Mouse (Mus musculus): ENCODE measurements around the gene Ccdc177. TPM values are rescaled to one million over a fixed set of nuclear protein-coding genes. Genes with fewer than 3 reads are reported as not detected.
"Not testable (repeated sequence)": the region's sequence is repeated elsewhere in the genome, so short reads cannot be mapped to it uniquely, and the experiment has no call there.

The Ccdc177 gene
- polyA plus RNA-seq, 1 experiment from 2014 or later: 0.06 TPM

- peaks cover 16% of the 10 kb centered on the region for H3K4me1 ChIP-seq
- peak overlapping the region; percentile 96 for H3K4me3 ChIP-seq
- H3K27ac ChIP-seq: peak overlapping the region; percentile 91; the same call in 1 of the 2 replicates
- peak; percentile 33 for DNase-seq (ENCODE audit: low spot score)
- WGBS: 50% methylated on average over 6 of the region's 6 CpGs
- H3K9me3 ChIP-seq (replicated peaks): no peaks in the 10 kb centered on the region
- H3K27me3 ChIP-seq (ENCODE audit: low read depth, poor library complexity, severe bottlenecking): peaks cover 5% of the 10 kb centered on the region; the same call in 1 of the 2 replicates
- H3K36me3 ChIP-seq: 0 out of 2 replicates have a peak, but pooled peaks cover 8% of the 10 kb centered on the region
Measured at GRCm38 (mm10) chr12:80791571-80792444, 31.3 kb upstream of the Ccdc177 start.

- peak overlapping the region; percentile 91 for H3K27ac ChIP-seq
- DNase-seq (ENCODE audit: low spot score): no peak
Measured at GRCm38 (mm10) chr12:80790700-80791570, 30.4 kb upstream of the Ccdc177 start.

GRCm38 (mm10) chr12:80789849-80790694 lies 29.6 kb upstream of the Ccdc177 start, which contains the start of gene Susd6:
Gene Susd6, plus strand, starts transcription at chr12:80790510.
- no peaks in the 10 kb centered on the region for H3K9me3 ChIP-seq (replicated peaks)
- H3K36me3 ChIP-seq: 0 out of 2 replicates have a peak, but pooled peaks cover 8% of the 10 kb centered on the region
- peak within 1 kb of the TSS; percentile 96 for H3K4me3 ChIP-seq
- peaks cover 5% of the 10 kb centered on the region; the same call in 1 of the 2 replicates for H3K27me3 ChIP-seq (ENCODE audit: low read depth, poor library complexity, severe bottlenecking)
- WGBS: 2% methylated on average over 56 of the region's 56 CpGs
- peak within 1 kb of the TSS; percentile 91 for H3K27ac ChIP-seq
- H3K4me1 ChIP-seq: peaks cover 16% of the 10 kb centered on the region
- DNase-seq (ENCODE audit: low spot score): peak; percentile 99

More at GRCm38 (mm10) chr12:80790700-80791570, 30.4 kb upstream of the Ccdc177 start:
- Histone ChIP-seq H3K9me3 (replicated peaks) (no peaks in the 10 kb centered on the region), H3K4me1 (peaks cover 16% of the 10 kb centered on the region), H3K27me3 (ENCODE audit: low read depth, poor library complexity, severe bottlenecking) (peaks cover 5% of the 10 kb centered on the region; the same call in 1 of the 2 replicates), H3K4me3 (peak overlapping the region; percentile 96), H3K36me3 (0 out of 2 replicates have a peak, but pooled peaks cover 8% of the 10 kb centered on the region)
- WGBS: 1% methylated on average over 75 of the region's 80 CpGs

GRCm38 (mm10) chr12:80789276-80789675 lies 28.8 kb upstream of the Ccdc177 start:
- peaks cover 16% of the 10 kb centered on the region for H3K4me1 ChIP-seq
- not testable (repeated sequence) for H3K9me3 ChIP-seq (replicated peaks); H3K27me3 ChIP-seq (ENCODE audit: low read depth, poor library complexity, severe bottlenecking); DNase-seq (ENCODE audit: low spot score); H3K36me3 ChIP-seq; H3K27ac ChIP-seq; H3K4me3 ChIP-seq
- 86% methylated on average over 4 of the region's 4 CpGs for WGBS

GRCm38 (mm10) chr12:80788188-80788587 lies 27.7 kb upstream of the Ccdc177 start:
- H3K36me3 ChIP-seq: no peaks in the 10 kb centered on the region
- H3K27me3 ChIP-seq (ENCODE audit: low read depth, poor library complexity, severe bottlenecking): peaks cover 5% of the 10 kb centered on the region; the same call in 1 of the 2 replicates
- H3K4me1 ChIP-seq: peaks cover 16% of the 10 kb centered on the region
- no peaks in the 10 kb centered on the region for H3K9me3 ChIP-seq (replicated peaks)
- WGBS: 86% methylated on average over 3 of the region's 3 CpGs
- no peak for DNase-seq (ENCODE audit: low spot score)
- H3K4me3 ChIP-seq: no peak overlapping the region
- H3K27ac ChIP-seq: no peak overlapping the region

GRCm38 (mm10) chr12:80787604-80788003 lies 27.1 kb upstream of the Ccdc177 start:
- no peak for DNase-seq (ENCODE audit: low spot score)
- WGBS: 56% methylated on average over 11 of the region's 11 CpGs
- H3K36me3 ChIP-seq: no peaks in the 10 kb centered on the region
- H3K4me1 ChIP-seq: peaks cover 16% of the 10 kb centered on the region
- H3K27me3 ChIP-seq (ENCODE audit: low read depth, poor library complexity, severe bottlenecking): peaks cover 5% of the 10 kb centered on the region; the same call in 1 of the 2 replicates
- H3K27ac ChIP-seq: no peak overlapping the region
- H3K9me3 ChIP-seq (replicated peaks): no peaks in the 10 kb centered on the region
- no peak overlapping the region for H3K4me3 ChIP-seq

GRCm38 (mm10) chr12:80786591-80786990 lies 26.1 kb upstream of the Ccdc177 start:
- peaks cover 10% of the 10 kb centered on the region for H3K4me1 ChIP-seq
- no peaks in the 10 kb centered on the region for H3K9me3 ChIP-seq (replicated peaks)
- 79% methylated on average over 1 of the region's 1 CpGs for WGBS
- H3K27me3 ChIP-seq (ENCODE audit: low read depth, poor library complexity, severe bottlenecking): peaks cover 5% of the 10 kb centered on the region; the same call in 1 of the 2 replicates
- no peak overlapping the region for H3K27ac ChIP-seq
- no peak for DNase-seq (ENCODE audit: low spot score)
- no peak overlapping the region for H3K4me3 ChIP-seq
- no peaks in the 10 kb centered on the region for H3K36me3 ChIP-seq

GRCm38 (mm10) chr12:80785597-80785996 lies 25.1 kb upstream of the Ccdc177 start:
- Histone ChIP-seq H3K9me3 (replicated peaks) (no peaks in the 10 kb centered on the region), H3K4me3 (no peak overlapping the region), H3K27me3 (ENCODE audit: low read depth, poor library complexity, severe bottlenecking) (peaks cover 5% of the 10 kb centered on the region; the same call in 1 of the 2 replicates), H3K27ac (no peak overlapping the region), H3K36me3 (no peaks in the 10 kb centered on the region), H3K4me1 (peaks cover 6% of the 10 kb centered on the region)
- no peak for DNase-seq (ENCODE audit: low spot score)
- 93% methylated on average over 4 of the region's 4 CpGs for WGBS

GRCm38 (mm10) chr12:80785005-80785404 lies 24.5 kb upstream of the Ccdc177 start:
- Histone ChIP-seq H3K36me3 (no peaks in the 10 kb centered on the region), H3K27me3 (ENCODE audit: low read depth, poor library complexity, severe bottlenecking) (peaks cover 5% of the 10 kb centered on the region; the same call in 1 of the 2 replicates), H3K4me3 (no peak overlapping the region), H3K4me1 (peaks cover 5% of the 10 kb centered on the region), H3K27ac (no peak overlapping the region), H3K9me3 (replicated peaks) (no peaks in the 10 kb centered on the region)
- no peak for DNase-seq (ENCODE audit: low spot score)
- 85% methylated on average over 5 of the region's 5 CpGs for WGBS

- no peak for DNase-seq (ENCODE audit: low spot score)
- no peaks in the 10 kb centered on the region for H3K4me1 ChIP-seq
- no peak overlapping the region for H3K4me3 ChIP-seq
- no peaks in the 10 kb centered on the region for H3K36me3 ChIP-seq
- H3K27me3 ChIP-seq (ENCODE audit: low read depth, poor library complexity, severe bottlenecking): peaks cover 5% of the 10 kb centered on the region; the same call in 1 of the 2 replicates
- no peak overlapping the region for H3K27ac ChIP-seq
- WGBS: 62% methylated on average over 1 of the region's 1 CpGs
- H3K9me3 ChIP-seq (replicated peaks): no peaks in the 10 kb centered on the region
Measured at GRCm38 (mm10) chr12:80783889-80784288, 23.4 kb upstream of the Ccdc177 start.

- no peaks in the 10 kb centered on the region for H3K4me1 ChIP-seq
- WGBS: 73% methylated on average over 3 of the region's 3 CpGs
- H3K27ac ChIP-seq: no peak overlapping the region
- no peaks in the 10 kb centered on the region for H3K9me3 ChIP-seq (replicated peaks)
- no peak overlapping the region for H3K4me3 ChIP-seq
- H3K36me3 ChIP-seq: no peaks in the 10 kb centered on the region
- no peak for DNase-seq (ENCODE audit: low spot score)
- no peaks in the 10 kb centered on the region for H3K27me3 ChIP-seq (ENCODE audit: low read depth, poor library complexity, severe bottlenecking)
Measured at GRCm38 (mm10) chr12:80782892-80783291, 22.4 kb upstream of the Ccdc177 start.

- DNase-seq (ENCODE audit: low spot score): no peak
- H3K4me1 ChIP-seq: no peaks in the 10 kb centered on the region
- 83% methylated on average over 3 of the region's 3 CpGs for WGBS
- no peaks in the 10 kb centered on the region for H3K27me3 ChIP-seq (ENCODE audit: low read depth, poor library complexity, severe bottlenecking)
- no peaks in the 10 kb centered on the region for H3K36me3 ChIP-seq
- H3K27ac ChIP-seq: no peak overlapping the region
- H3K4me3 ChIP-seq: no peak overlapping the region
- no peaks in the 10 kb centered on the region for H3K9me3 ChIP-seq (replicated peaks)
Measured at GRCm38 (mm10) chr12:80782190-80782589, 21.7 kb upstream of the Ccdc177 start.

Data from limb, embryonic 10.5 days (tissue).